Mouse (Mus musculus) erythroblast, embryonic 14.5 days (primary cell): ENCODE data around the gene Fmo5. TPM values are rescaled to one million over a fixed set of nuclear protein-coding genes. Genes with fewer than 3 reads are reported as not detected.

Experiments
- H3K27me3 ChIP-seq: 2 replicates; pipeline ENCODE4 v1.6.1; 2012; ENCODE audit warnings: inconsistent platforms; ENCODE audit not compliant: control insufficient read depth
- H3K36me3 ChIP-seq: 2 replicates; pipeline ENCODE4 v1.6.1; 2012; ENCODE audit warnings: mild to moderate bottlenecking, inconsistent platforms; ENCODE audit not compliant: control insufficient read depth
- H3K4me1 ChIP-seq: 2 replicates; pipeline ENCODE4 v1.6.1; 2012; ENCODE audit warnings: inconsistent platforms; ENCODE audit not compliant: control insufficient read depth
- H3K4me3 ChIP-seq: replicated peaks from 2 replicates; pipeline ENCODE3; 2012; ENCODE audit warnings: moderate library complexity, mild to moderate bottlenecking, inconsistent platforms
- H3K9me3 ChIP-seq: 2 replicates; pipeline ENCODE4 v1.6.1; 2012; ENCODE audit warnings: low read length, inconsistent platforms, mixed read lengths; ENCODE audit not compliant: control insufficient read depth
- GATA1 ChIP-seq: IDR thresholded peaks from 2 replicates; pipeline ENCODE4 v1.6.1; 2012; ENCODE audit warnings: low read length, inconsistent platforms, mixed read lengths
- TAL1 ChIP-seq: IDR thresholded peaks from 3 replicates; pipeline ENCODE4 v1.6.1; 2012; ENCODE audit warnings: low read length, inconsistent platforms, mixed read lengths
- polyA plus RNA-seq: library from polyadenylated mRNA; stranded (reverse); fragments of >175 nt; gene quantifications from 2 replicates; pipeline ENCODE4 v1.2.3, GENCODE M21; 2012

The Fmo5 gene
- 0.03 TPM in 1 of 2 replicates, not detected in the other for polyA plus RNA-seq

DNA sequence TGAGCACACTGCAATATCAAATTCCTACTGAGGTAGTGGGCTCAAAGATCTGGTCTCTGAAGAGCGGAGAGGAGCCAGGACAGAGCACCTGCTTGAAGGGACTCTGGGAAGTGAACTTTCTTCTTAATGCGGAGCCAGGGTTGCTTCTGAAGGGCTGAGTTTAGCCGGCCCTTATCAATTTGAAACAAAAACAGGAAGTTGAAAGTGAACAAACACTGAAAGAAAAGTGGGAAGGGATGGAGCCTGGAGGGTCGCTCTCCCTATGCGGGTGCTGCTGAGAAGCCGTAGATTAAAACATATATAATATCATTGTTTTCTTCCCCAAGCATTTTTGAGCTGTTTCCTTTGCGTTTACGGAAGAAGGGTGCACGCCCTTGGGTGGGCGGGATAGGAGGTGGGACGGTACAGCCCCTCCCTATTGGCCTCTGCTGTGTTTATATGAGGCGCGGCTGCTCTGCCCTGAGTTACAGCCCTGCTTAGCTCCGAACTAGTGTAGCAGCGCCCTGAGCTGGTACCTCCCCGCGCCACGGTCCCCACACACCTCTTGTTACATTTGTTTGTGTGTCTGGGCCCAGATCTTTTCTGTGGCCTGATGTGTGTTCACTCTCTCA lies at the start of gene Fmo5:
Gene Fmo5 (plus strand): TSS at position 414 of the 611 bp plus-strand sequence.
- Histone ChIP-seq H3K4me3 (peak within 1 kb of the TSS; percentile 65), H3K27me3 (peaks cover 3% of the 10 kb centered on the region; the same call in 1 of the 2 replicates), H3K36me3 (no peaks in the 10 kb centered on the region; the same call in 1 of the 2 replicates), H3K4me1 (peaks cover 16% of the 10 kb centered on the region), H3K9me3 (no peaks in the 10 kb centered on the region)
- TF ChIP-seq TAL1 = no peak
- TF ChIP-seq GATA1 = no peak

GRCm38 (mm10) chr3:97585383-97586160 lies 43.0 kb upstream of the Fmo5 start:
- peaks cover 92% of the 10 kb centered on the region for H3K36me3 ChIP-seq

GRCm38 (mm10) chr3:97587656-97588055 lies 40.9 kb upstream of the Fmo5 start:
- Histone ChIP-seq H3K4me3 (no peak overlapping the region), H3K9me3 (no peaks in the 10 kb centered on the region), H3K4me1 (no peaks in the 10 kb centered on the region), H3K36me3 (peaks cover 92% of the 10 kb centered on the region), H3K27me3 (no peaks in the 10 kb centered on the region)
- TF ChIP-seq GATA1 (no peak), TAL1 (no peak)

More at GRCm38 (mm10) chr3:97585383-97586160, 43.0 kb upstream of the Fmo5 start:
- no peaks in the 10 kb centered on the region for H3K4me1 ChIP-seq
- H3K9me3 ChIP-seq = peaks cover 2% of the 10 kb centered on the region; the same call in 1 of the 2 replicates
- no peaks in the 10 kb centered on the region for H3K27me3 ChIP-seq
- no peak overlapping the region for H3K4me3 ChIP-seq
- no peak for TF ChIP-seq TAL1
- TF ChIP-seq GATA1 = no peak

DNA sequence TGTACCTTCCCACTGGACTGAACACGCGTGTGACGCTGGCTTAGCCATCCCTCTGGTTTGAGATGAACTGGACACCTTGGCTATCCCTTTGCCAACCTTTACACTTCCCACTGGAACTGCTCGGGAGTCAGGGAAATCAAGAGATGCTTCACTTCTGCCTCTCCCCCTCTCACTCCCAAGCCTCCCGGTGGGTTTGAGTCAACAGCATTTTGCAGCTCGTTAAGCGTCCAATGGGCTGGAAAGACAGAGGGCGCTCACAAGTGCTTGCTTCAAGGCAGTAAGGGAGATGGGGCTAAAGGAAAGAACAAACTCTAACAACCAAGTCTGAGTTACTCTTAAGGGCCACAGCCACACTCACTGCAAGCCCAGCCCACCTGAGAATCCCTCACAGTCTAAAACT lies 37.9 kb upstream of the Fmo5 start:
- Histone ChIP-seq H3K9me3 (no peaks in the 10 kb centered on the region), H3K4me1 (no peaks in the 10 kb centered on the region), H3K4me3 (no peak overlapping the region), H3K36me3 (peaks cover 85% of the 10 kb centered on the region), H3K27me3 (no peaks in the 10 kb centered on the region)
- TF ChIP-seq TAL1 (no peak), GATA1 (no peak)

DNA sequence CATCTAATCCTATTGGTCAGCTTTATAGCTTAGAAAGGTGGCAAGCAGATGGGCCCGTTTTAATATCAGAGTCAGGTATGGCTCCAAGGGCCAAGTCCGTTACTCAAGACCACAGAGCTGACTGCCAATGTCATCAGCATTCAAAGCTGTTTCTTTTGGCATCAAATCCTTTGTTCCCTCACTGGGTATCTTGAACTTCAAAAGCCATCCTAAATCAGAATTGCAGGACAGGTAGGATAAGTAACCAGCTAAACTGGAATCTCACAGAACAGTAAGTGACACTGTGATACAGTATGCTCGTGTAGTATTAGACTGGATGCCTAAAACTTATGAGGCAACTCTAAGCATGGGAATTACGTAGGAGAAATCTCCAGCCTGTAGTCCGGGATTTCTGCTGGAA lies 35.5 kb upstream of the Fmo5 start:
- Histone ChIP-seq H3K4me3 (no peak overlapping the region), H3K4me1 (no peaks in the 10 kb centered on the region), H3K9me3 (no peaks in the 10 kb centered on the region), H3K27me3 (no peaks in the 10 kb centered on the region), H3K36me3 (peaks cover 87% of the 10 kb centered on the region)
- TF ChIP-seq GATA1 (no peak), TAL1 (no peak)

DNA sequence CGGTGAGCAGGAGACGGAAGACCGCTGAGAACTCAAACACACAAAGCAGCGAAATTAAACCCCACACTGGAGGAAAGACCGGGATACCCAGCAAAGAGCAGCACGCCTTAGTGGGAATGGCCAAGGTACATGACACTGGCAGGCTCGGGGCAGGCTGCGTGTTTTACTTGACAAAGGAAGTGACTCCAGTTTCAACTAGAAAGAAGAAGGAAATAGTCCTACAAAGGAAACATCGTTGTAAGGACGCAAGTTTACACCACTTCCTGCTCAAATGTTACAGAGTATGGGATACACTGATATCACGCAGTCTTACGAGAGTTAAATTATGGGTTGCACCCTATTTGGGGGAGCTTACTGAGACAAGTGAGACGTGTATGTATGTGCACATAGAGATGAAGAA lies 34.5 kb upstream of the Fmo5 start:
- TF ChIP-seq GATA1 = no peak
- no peak for TF ChIP-seq TAL1
- no peak overlapping the region for H3K4me3 ChIP-seq
- H3K36me3 ChIP-seq = peaks cover 86% of the 10 kb centered on the region

GRCm38 (mm10) chr3:97595066-97595465 lies 33.5 kb upstream of the Fmo5 start:
- H3K4me1 ChIP-seq = no peaks in the 10 kb centered on the region
- TF ChIP-seq GATA1 = no peak
- no peak for TF ChIP-seq TAL1
- H3K36me3 ChIP-seq = peaks cover 86% of the 10 kb centered on the region
- no peak overlapping the region for H3K4me3 ChIP-seq
- no peaks in the 10 kb centered on the region for H3K9me3 ChIP-seq
- no peaks in the 10 kb centered on the region for H3K27me3 ChIP-seq

More for the DNA sequence above, 34.5 kb upstream of the Fmo5 start:
- H3K9me3 ChIP-seq = no peaks in the 10 kb centered on the region
- H3K27me3 ChIP-seq = no peaks in the 10 kb centered on the region
- H3K4me1 ChIP-seq = no peaks in the 10 kb centered on the region

- H3K4me3 ChIP-seq = no peak overlapping the region
- no peaks in the 10 kb centered on the region for H3K9me3 ChIP-seq
- H3K36me3 ChIP-seq = peaks cover 86% of the 10 kb centered on the region
- TF ChIP-seq GATA1 (no peak), TAL1 (no peak)
- no peaks in the 10 kb centered on the region for H3K27me3 ChIP-seq
- H3K4me1 ChIP-seq = no peaks in the 10 kb centered on the region
Measured at GRCm38 (mm10) chr3:97596796-97597195, 31.8 kb upstream of the Fmo5 start.

DNA sequence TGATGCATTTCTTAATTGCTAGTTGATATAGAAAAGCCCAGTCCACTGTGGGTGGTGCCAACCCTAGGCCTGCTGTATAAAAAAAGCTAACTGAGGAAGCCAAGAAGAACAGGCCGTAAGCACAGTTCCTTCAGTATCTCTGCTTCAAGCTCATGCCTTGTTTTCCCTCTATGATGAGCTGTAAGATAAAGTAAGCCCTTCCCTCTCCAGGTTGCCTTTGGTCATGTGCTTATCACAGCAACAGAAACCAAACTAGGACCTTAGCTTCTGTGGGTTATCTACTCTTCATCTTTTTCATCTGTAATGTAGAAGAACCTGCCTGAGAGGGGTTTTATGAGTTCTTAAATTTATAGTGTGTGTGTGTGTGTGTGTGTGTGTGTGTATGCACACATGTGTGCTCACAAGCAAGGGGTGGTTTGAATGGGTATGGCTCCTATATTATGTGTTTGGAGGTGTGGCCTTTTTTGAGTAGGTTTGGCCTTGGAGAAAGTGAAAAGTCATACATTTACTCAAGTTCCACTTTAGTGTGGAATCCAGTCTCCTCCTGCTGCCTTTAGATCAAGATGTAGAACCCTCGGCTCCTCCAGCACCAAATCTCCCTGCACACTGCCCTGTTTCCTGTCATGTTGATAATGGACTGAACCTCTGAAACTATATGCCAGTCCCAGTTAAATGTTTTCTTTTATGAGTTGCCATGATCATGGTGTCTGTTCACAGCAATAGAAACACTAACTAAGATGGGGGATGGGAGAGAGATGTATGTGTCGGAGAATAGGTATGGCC lies 28.4 kb upstream of the Fmo5 start:
- TF ChIP-seq TAL1 = no peak
- TF ChIP-seq GATA1 = no peak
- Histone ChIP-seq H3K27me3 (no peaks in the 10 kb centered on the region), H3K4me3 (no peak overlapping the region), H3K36me3 (peaks cover 78% of the 10 kb centered on the region), H3K9me3 (no peaks in the 10 kb centered on the region), H3K4me1 (no peaks in the 10 kb centered on the region)
